Mouse (Mus musculus) right cerebral cortex, postnatal 25 days (tissue): ENCODE data around the gene Tnni3k.

Experiments
- DNase-seq: peaks from one replicate; pipeline ENCODE4 v3.0.0; 2022

Tnni3k gene

GRCm38 (mm10) chr3:154755225-154755624 lies 300.0 kb downstream of the Tnni3k start:
- no peak for DNase-seq

DNA sequence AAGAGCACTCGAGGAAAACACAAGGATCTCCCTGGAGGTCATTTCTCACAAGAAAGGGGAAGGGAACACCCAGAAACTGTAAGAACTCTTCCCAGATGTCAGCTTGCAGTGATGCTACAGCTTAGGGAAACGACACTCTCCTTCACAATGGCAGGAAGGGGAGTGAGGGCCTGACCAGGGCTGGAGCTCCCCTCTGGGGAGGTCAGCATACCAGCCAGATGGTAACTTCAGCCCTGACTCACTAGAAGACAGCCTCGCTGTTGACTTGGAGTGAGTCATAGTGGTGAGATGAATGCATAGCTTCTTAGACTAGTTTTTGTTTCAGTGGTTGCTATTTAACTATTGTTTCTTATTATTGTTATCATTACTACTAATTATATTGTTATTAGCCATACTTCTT lies 300.7 kb downstream of the Tnni3k start:
- DNase-seq, result no peak

- DNase-seq, result no peak
Observed at GRCm38 (mm10) chr3:154744317-154744716, 310.9 kb downstream of the Tnni3k start.

DNA sequence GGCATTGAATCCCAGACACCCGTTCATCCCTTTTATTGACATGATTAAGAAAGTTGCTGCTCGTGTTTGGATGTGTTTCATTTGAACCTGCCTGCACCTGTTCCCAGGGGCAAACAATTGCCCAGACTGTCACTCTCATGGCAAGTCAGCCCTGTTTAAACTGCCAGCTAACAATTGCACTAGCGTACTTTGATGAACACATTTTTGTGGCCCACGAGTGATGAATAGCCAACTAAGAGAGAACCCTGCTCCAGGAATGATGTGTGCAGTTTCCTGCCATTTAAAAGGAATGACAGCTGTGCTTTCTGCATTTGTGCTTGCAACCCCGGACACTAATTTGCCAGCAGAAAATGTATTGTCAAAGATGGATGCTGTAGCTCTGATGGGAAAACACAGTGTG lies 312.3 kb downstream of the Tnni3k start:
- DNase-seq, result no peak

DNA sequence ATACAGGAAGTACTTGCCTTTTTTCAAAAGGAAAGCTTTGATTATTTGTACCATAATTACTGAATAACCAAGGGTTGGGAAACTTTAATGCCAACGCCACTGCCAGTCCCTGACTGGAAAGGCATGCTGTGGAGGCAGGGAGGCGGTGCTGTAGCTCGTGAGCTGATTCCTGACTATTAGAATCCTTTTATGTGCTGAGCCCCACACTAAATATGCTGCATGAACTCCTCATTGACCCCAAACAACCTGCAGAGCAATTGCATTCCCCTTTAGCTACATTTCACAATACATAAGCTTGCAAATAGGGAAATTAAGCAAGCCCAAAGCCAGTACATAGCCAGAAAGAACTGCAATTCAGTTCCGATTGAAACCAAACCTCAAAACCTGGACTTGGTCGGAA lies 313.7 kb downstream of the Tnni3k start:
- DNase-seq, result no peak
